Mouse (Mus musculus) CD4-positive naive resting alpha-beta T cell, adult 57 days (primary cell): Measurements from ENCODE around the gene Rps4x. TPM values are rescaled to one million over a fixed set of nuclear protein-coding genes. Genes with fewer than 3 reads are reported as not detected.

Experiments used
- total RNA-seq: library from RNA; stranded (reverse); gene quantifications from one replicate; pipeline ENCODE4 v1.2.4, GENCODE M21; 2023

Gene Rps4x
- 3,164 TPM for total RNA-seq

GRCm38 (mm10) chrX:102188712-102189497 is at the start of gene Rps4x:
TSS of gene Rps4x (minus strand) at chrX:102189394.

GRCm38 (mm10) chrX:102156618-102157422 is 32.4 kb downstream of the Rps4x start, which contains the start of gene Ercc6l:
TSS of gene Ercc6l (minus strand) at chrX:102157091.

Other genes starting within 250 kb of the Rps4x start
- 0.41 TPM for gene Rtl5, start 118.1 kb downstream of the Rps4x start, total RNA-seq
- gene Pin4, start 69.9 kb downstream of the Rps4x start, total RNA-seq = 15.8 TPM
- 2.7 TPM for gene Ercc6l, start 32.3 kb downstream of the Rps4x start, total RNA-seq
- gene Cited1, start 62.8 kb upstream of the Rps4x start, total RNA-seq = not detected